Mouse (Mus musculus) myocyte (in vitro differentiated cells): Measurements from ENCODE around the gene Mrpl54. TPM values are rescaled to one million over a fixed set of nuclear protein-coding genes. Genes with fewer than 3 reads are reported as not detected.

Source experiments
- H3K27me3 ChIP-seq: one replicate; pipeline ENCODE4 v1.6.1; 2011; ENCODE audit not compliant: control insufficient read depth, insufficient read depth, insufficient read length
- H3K36me3 ChIP-seq: one replicate; pipeline ENCODE4 v1.6.1; 2011; ENCODE audit not compliant: control insufficient read depth, insufficient read depth
- H3K4me2 ChIP-seq: one replicate; pipeline ENCODE4 v1.6.1; 2011; ENCODE audit warnings: low read depth, control low read depth
- H3K4me3 ChIP-seq: one replicate; pipeline ENCODE4 v1.5.1; 2011; ENCODE audit warnings: mild to moderate bottlenecking, control low read depth, moderate library complexity
- H3K79me2 ChIP-seq: one replicate; pipeline ENCODE4 v1.6.1; 2011; ENCODE audit not compliant: control insufficient read depth, insufficient read depth
- H3ac ChIP-seq: one replicate; pipeline ENCODE4 v1.6.1; 2011; ENCODE audit not compliant: control insufficient read depth, insufficient read length
- CEBPB ChIP-seq: IDR thresholded peaks from 2 replicates; pipeline ENCODE4 v1.6.1; 2011; ENCODE audit warnings: mild to moderate bottlenecking, moderate library complexity; ENCODE audit not compliant: poor library complexity, insufficient read depth, severe bottlenecking
- E2F4 ChIP-seq: IDR thresholded peaks from one replicate; pipeline ENCODE4 v1.6.1; 2011; ENCODE audit warnings: mild to moderate bottlenecking, control low read depth, moderate library complexity; ENCODE audit not compliant: insufficient read depth
- MAX ChIP-seq: IDR thresholded peaks from one replicate; pipeline ENCODE4 v1.6.1; 2011; ENCODE audit warnings: low read depth, mild to moderate bottlenecking, control low read depth
- MYOD1 ChIP-seq, 3 experiments: IDR thresholded peaks; one replicate each; pipeline ENCODE4 v1.6.1; 2011; ENCODE audit warnings: control low read depth in 2 of 3, low read depth in 2 of 3, mild to moderate bottlenecking in 2 of 3, moderate library complexity in 1 of 3; ENCODE audit not compliant: insufficient read length in 2 of 3, control insufficient read depth in 1 of 3
- MYOG ChIP-seq, 3 experiments: IDR thresholded peaks; one replicate each; pipeline ENCODE4 v1.6.1; 2011; ENCODE audit warnings: control low read depth in 2 of 3, low read depth in 2 of 3, mild to moderate bottlenecking in 2 of 3; ENCODE audit not compliant: insufficient read length in 2 of 3, control insufficient read depth in 1 of 3, insufficient read depth in 1 of 3
- POLR2A ChIP-seq: IDR thresholded peaks from one replicate; pipeline ENCODE4 v1.6.1; 2011; ENCODE audit warnings: low read depth, mild to moderate bottlenecking, control low read depth, moderate library complexity; ENCODE audit not compliant: insufficient read length
- POLR2AphosphoS2 ChIP-seq: IDR thresholded peaks from one replicate; pipeline ENCODE4 v1.6.1; 2011; ENCODE audit warnings: low read depth, control low read depth; ENCODE audit not compliant: insufficient read length
- REST ChIP-seq: IDR thresholded peaks from one replicate; pipeline ENCODE4 v1.6.1; 2011; ENCODE audit warnings: mild to moderate bottlenecking, control low read depth, moderate library complexity; ENCODE audit not compliant: insufficient read depth, insufficient read length
- SRF ChIP-seq: IDR thresholded peaks from one replicate; pipeline ENCODE4 v1.6.1; 2011; ENCODE audit warnings: low read depth; ENCODE audit not compliant: control insufficient read depth, insufficient read length
- TCF12 ChIP-seq: IDR thresholded peaks from one replicate; pipeline ENCODE4 v1.6.1; 2011; ENCODE audit warnings: mild to moderate bottlenecking, control low read depth; ENCODE audit not compliant: poor library complexity, insufficient read depth, severe bottlenecking
- TCF3 ChIP-seq: IDR thresholded peaks from one replicate; pipeline ENCODE4 v1.6.1; 2011; ENCODE audit warnings: low read depth, control low read depth; ENCODE audit not compliant: insufficient read length
- USF1 ChIP-seq: IDR thresholded peaks from one replicate; pipeline ENCODE4 v1.6.1; 2011; ENCODE audit warnings: low read depth, mild to moderate bottlenecking, control low read depth, moderate library complexity
- polyA plus RNA-seq: library from polyadenylated mRNA; unstranded; fragments of >200 nt; fragmentation: generic; extraction: Trizol; gene quantifications from one replicate; pipeline ENCODE4 v1.2.1, GENCODE M21; 2012; ENCODE audit warnings: missing spikeins

Mrpl54 gene
- polyA plus RNA-seq, 1 experiment = 167 TPM

- no peaks in the 10 kb centered on the region for H3K27me3 ChIP-seq
- TF ChIP-seq MYOG (IDR thresholded peaks at IDR 0.05; ENCODE audit: control insufficient read depth in 1 of 3, insufficient read depth in 1 of 3, insufficient read length in 2 of 3, low read depth in 2 of 3) = no peak
- no peak for TF ChIP-seq USF1
- no peak for TF ChIP-seq REST
- TF ChIP-seq TCF3 = no peak
- TF ChIP-seq TCF12 = no peak
- TF ChIP-seq MYOD1 (IDR thresholded peaks at IDR 0.05; ENCODE audit: control insufficient read depth in 1 of 3, insufficient read length in 2 of 3, low read depth in 2 of 3) = no peak
- TF ChIP-seq SRF = no peak
- no peak for TF ChIP-seq E2F4
- H3K79me2 ChIP-seq = peaks cover 45% of the 10 kb centered on the region
- no peak overlapping the region for H3ac ChIP-seq
- no peak overlapping the region for H3K4me3 ChIP-seq
- H3K36me3 ChIP-seq = no peaks in the 10 kb centered on the region
- no peak overlapping the region for H3K4me2 ChIP-seq
These were observed 33.0 kb upstream of the Mrpl54 start for GRCm38 (mm10) chr10:81299585-81300351.

GRCm38 (mm10) chr10:81298369-81299100 is 31.8 kb upstream of the Mrpl54 start:
- Histone ChIP-seq H3K79me2 (peaks cover 57% of the 10 kb centered on the region), H3K36me3 (no peaks in the 10 kb centered on the region), H3ac (no peak overlapping the region), H3K27me3 (no peaks in the 10 kb centered on the region), H3K4me3 (no peak overlapping the region), H3K4me2 (no peak overlapping the region)
- TF ChIP-seq USF1 (no peak), SRF (no peak), MYOD1 (IDR thresholded peaks at IDR 0.05; ENCODE audit: control insufficient read depth in 1 of 3, insufficient read length in 2 of 3, low read depth in 2 of 3) (no peak), TCF12 (no peak), POLR2AphosphoS2 (no peak), TCF3 (no peak), REST (no peak), E2F4 (no peak), MYOG (IDR thresholded peaks at IDR 0.05; ENCODE audit: control insufficient read depth in 1 of 3, insufficient read depth in 1 of 3, insufficient read length in 2 of 3, low read depth in 2 of 3) (no peak), MAX (no peak), POLR2A (no peak), CEBPB (no peak)

- Histone ChIP-seq H3K4me3 (no peak overlapping the region), H3K36me3 (no peaks in the 10 kb centered on the region), H3K27me3 (no peaks in the 10 kb centered on the region), H3K4me2 (no peak overlapping the region), H3ac (no peak overlapping the region), H3K79me2 (peaks cover 54% of the 10 kb centered on the region)
- TF ChIP-seq USF1 = no peak
- TF ChIP-seq MYOG (IDR thresholded peaks at IDR 0.05; ENCODE audit: control insufficient read depth in 1 of 3, insufficient read depth in 1 of 3, insufficient read length in 2 of 3, low read depth in 2 of 3) = no peak
- TF ChIP-seq REST = no peak
- no peak for TF ChIP-seq TCF12
- TF ChIP-seq POLR2A = no peak
- no peak for TF ChIP-seq SRF
- TF ChIP-seq TCF3 = no peak
- no peak for TF ChIP-seq MAX
- TF ChIP-seq CEBPB = no peak
- TF ChIP-seq E2F4 = no peak
- TF ChIP-seq POLR2AphosphoS2 = no peak
- no peak for TF ChIP-seq MYOD1 (IDR thresholded peaks at IDR 0.05; ENCODE audit: control insufficient read depth in 1 of 3, insufficient read length in 2 of 3, low read depth in 2 of 3)
These were observed 31.1 kb upstream of the Mrpl54 start for GRCm38 (mm10) chr10:81297845-81298244.

GRCm38 (mm10) chr10:81297246-81297645 is 30.5 kb upstream of the Mrpl54 start:
- peaks cover 54% of the 10 kb centered on the region for H3K79me2 ChIP-seq
- no peak overlapping the region for H3K4me2 ChIP-seq
- no peaks in the 10 kb centered on the region for H3K27me3 ChIP-seq
- H3ac ChIP-seq = no peak overlapping the region
- no peaks in the 10 kb centered on the region for H3K36me3 ChIP-seq
- H3K4me3 ChIP-seq = no peak overlapping the region
- TF ChIP-seq REST (no peak), MAX (no peak), USF1 (no peak)

- Histone ChIP-seq H3K27me3 (no peaks in the 10 kb centered on the region), H3K79me2 (peaks cover 54% of the 10 kb centered on the region), H3K4me2 (no peak overlapping the region), H3K36me3 (no peaks in the 10 kb centered on the region), H3K4me3 (no peak overlapping the region), H3ac (no peak overlapping the region)
- no peak for TF ChIP-seq MYOG (IDR thresholded peaks at IDR 0.05; ENCODE audit: control insufficient read depth in 1 of 3, insufficient read depth in 1 of 3, insufficient read length in 2 of 3, low read depth in 2 of 3)
- TF ChIP-seq MYOD1 (IDR thresholded peaks at IDR 0.05; ENCODE audit: control insufficient read depth in 1 of 3, insufficient read length in 2 of 3, low read depth in 2 of 3) = no peak
- TF ChIP-seq MAX = no peak
These were observed 28.5 kb upstream of the Mrpl54 start for GRCm38 (mm10) chr10:81295185-81295584.
